In genomic region chr2:147702330-147703063, GRCm38 (mm10) we compare ENCODE assay signal across 27 mouse cellular contexts.
DNase-seq lines count a peak whose midpoint lies in the region; ATAC-seq lines count a peak whose summit lies in the region.
"Had no signal": no experiment of that assay in that cellular context is flagged by ENCODE, and none has a peak within 500 bp of the region (broad histone marks: within the 10 kb centered on the region; RNA-seq: fewer than 3 reads in every experiment).

No protein-coding gene starts in this region.

- peak; percentile 68 for ATAC-seq in forebrain, embryonic 12.5 days (ENCODE audit: low FRiP score)
- ATAC-seq in midbrain, embryonic 11.5 days (ENCODE audit: low FRiP score): peak; percentile 92
- no peak for ATAC-seq in midbrain, embryonic 16.5 days
- ATAC-seq in midbrain, embryonic 12.5 days (ENCODE audit: low FRiP score, low read depth): peak; percentile 91
- ATAC-seq: intestine, embryonic 16.5 days; liver, embryonic 12.5 days; liver, postnatal 0 days had no signal

- no peaks in the 10 kb centered on the region for H3K36me3 ChIP-seq in forebrain, embryonic 12.5 days (replicated peaks)
- no peaks in the 10 kb centered on the region for H3K36me3 ChIP-seq in forebrain, embryonic 10.5 days (replicated peaks)
- no peaks in the 10 kb centered on the region for H3K36me3 ChIP-seq in midbrain, embryonic 11.5 days (ENCODE audit: control insufficient read depth, insufficient read depth, low read length)
- H3K36me3 ChIP-seq in midbrain, embryonic 16.5 days (ENCODE audit: control insufficient read depth, insufficient read depth, low read length): no peaks in the 10 kb centered on the region
- no peaks in the 10 kb centered on the region for H3K36me3 ChIP-seq in midbrain, embryonic 12.5 days
- H3K36me3 ChIP-seq: embryonic facial prominence, embryonic 13.5 days; G1E; heart, embryonic 10.5 days; heart, embryonic 15.5 days; hindbrain, embryonic 15.5 days; liver, embryonic 12.5 days had no signal

- no peaks in the 10 kb centered on the region for H3K9me3 ChIP-seq in forebrain, embryonic 12.5 days
- no peaks in the 10 kb centered on the region for H3K9me3 ChIP-seq in forebrain, embryonic 10.5 days
- H3K9me3 ChIP-seq in midbrain, embryonic 11.5 days (ENCODE audit: control insufficient read depth, low read length): no peaks in the 10 kb centered on the region
- H3K9me3 ChIP-seq in midbrain, embryonic 16.5 days (replicated peaks; ENCODE audit: control insufficient read depth, low read length, poor library complexity, severe bottlenecking): no peaks in the 10 kb centered on the region
- no peaks in the 10 kb centered on the region for H3K9me3 ChIP-seq in midbrain, embryonic 12.5 days
- H3K9me3 ChIP-seq: embryonic facial prominence, embryonic 13.5 days; heart, embryonic 10.5 days; heart, embryonic 15.5 days; hindbrain, embryonic 15.5 days; liver, embryonic 12.5 days; megakaryocyte, embryonic 14.5 days had no signal

- no peaks in the 10 kb centered on the region for H3K27me3 ChIP-seq in forebrain, embryonic 12.5 days
- no peaks in the 10 kb centered on the region for H3K27me3 ChIP-seq in forebrain, embryonic 10.5 days (ENCODE audit: poor library complexity, severe bottlenecking)
- H3K27me3 ChIP-seq in midbrain, embryonic 11.5 days (ENCODE audit: control insufficient read depth, insufficient read depth, low read length): peaks cover 2% of the 10 kb centered on the region
- no peaks in the 10 kb centered on the region for H3K27me3 ChIP-seq in midbrain, embryonic 16.5 days (ENCODE audit: control insufficient read depth, insufficient read depth, low read depth, low read length)
- H3K27me3 ChIP-seq in midbrain, embryonic 12.5 days: peaks cover 23% of the 10 kb centered on the region
- H3K27me3 ChIP-seq: embryonic facial prominence, embryonic 13.5 days; liver, embryonic 12.5 days; megakaryocyte, embryonic 14.5 days had no signal

- WGBS in forebrain, embryonic 12.5 days: 20% methylated on average over 6 of the region's 6 CpGs
- WGBS in forebrain, embryonic 10.5 days: 50% methylated on average over 6 of the region's 6 CpGs
- WGBS in midbrain, embryonic 11.5 days: 9% methylated on average over 6 of the region's 6 CpGs
- WGBS in midbrain, embryonic 16.5 days: 13% methylated on average over 6 of the region's 6 CpGs
- 13% methylated on average over 6 of the region's 6 CpGs for WGBS in midbrain, embryonic 12.5 days

- H3K4me1 ChIP-seq in forebrain, embryonic 12.5 days: peaks cover 9% of the 10 kb centered on the region
- peaks cover 8% of the 10 kb centered on the region for H3K4me1 ChIP-seq in forebrain, embryonic 10.5 days
- H3K4me1 ChIP-seq in midbrain, embryonic 11.5 days (ENCODE audit: control insufficient read depth, insufficient read depth, low read length): peaks cover 7% of the 10 kb centered on the region; the same call in 1 of the 2 replicates
- no peaks in the 10 kb centered on the region for H3K4me1 ChIP-seq in midbrain, embryonic 16.5 days (ENCODE audit: control insufficient read depth, insufficient read depth, low read length)
- peaks cover 8% of the 10 kb centered on the region for H3K4me1 ChIP-seq in midbrain, embryonic 12.5 days
- H3K4me1 ChIP-seq: embryonic facial prominence, embryonic 13.5 days; heart, embryonic 10.5 days; heart, embryonic 15.5 days; hindbrain, embryonic 15.5 days; liver, embryonic 12.5 days; megakaryocyte, embryonic 14.5 days had no signal

- H3K9ac ChIP-seq in forebrain, embryonic 12.5 days: no peak overlapping the region
- H3K9ac ChIP-seq in midbrain, embryonic 11.5 days (ENCODE audit: low read length): no peak overlapping the region
- no peak overlapping the region for H3K9ac ChIP-seq in midbrain, embryonic 16.5 days (ENCODE audit: low read depth, low read length)
- no peak overlapping the region for H3K9ac ChIP-seq in midbrain, embryonic 12.5 days (replicated peaks)
- H3K9ac ChIP-seq: embryonic facial prominence, embryonic 13.5 days; heart, embryonic 15.5 days; hindbrain, embryonic 15.5 days; liver, embryonic 12.5 days; liver, postnatal 0 days had no signal

- no peak for DNase-seq in forebrain, embryonic 10.5 days (ENCODE audit: extremely low spot score, low spot score)
- peak; percentile 89 for DNase-seq in midbrain, embryonic 11.5 days (ENCODE audit: low spot score, missing footprints)
- DNase-seq in retina, postnatal 1 day: peak; percentile 30
- DNase-seq in heart, adult 11 months: no peak
- DNase-seq in lung, postnatal 4 days: no peak
- DNase-seq: adrenal gland, postnatal 14 days; cerebellum, adult 11-12 months; cerebellum, adult 9-11 months; embryo, embryonic 11 days; gastrocnemius, postnatal 14 days; kidney, adult 8-10 months; kidney, postnatal 4 days; liver, postnatal 0 days; lung, postnatal 36 days; right cerebral cortex, postnatal 4 days had no signal

- no peak overlapping the region for H3K27ac ChIP-seq in forebrain, embryonic 12.5 days
- no peak overlapping the region for H3K27ac ChIP-seq in forebrain, embryonic 10.5 days
- no peak overlapping the region; the same call in 1 of the 2 replicates for H3K27ac ChIP-seq in midbrain, embryonic 11.5 days (ENCODE audit: low read depth, low read length)
- H3K27ac ChIP-seq in midbrain, embryonic 16.5 days (ENCODE audit: low read length): no peak overlapping the region
- peak overlapping the region; percentile 42; the same call in 1 of the 2 replicates for H3K27ac ChIP-seq in midbrain, embryonic 12.5 days (replicated peaks)
- H3K27ac ChIP-seq: embryonic facial prominence, embryonic 13.5 days; heart, embryonic 10.5 days; heart, embryonic 15.5 days; hindbrain, embryonic 15.5 days; kidney, postnatal 0 days; liver, embryonic 12.5 days had no signal

- H3K4me3 ChIP-seq in forebrain, embryonic 12.5 days (replicated peaks): no peak overlapping the region
- no peak overlapping the region for H3K4me3 ChIP-seq in forebrain, embryonic 10.5 days
- H3K4me3 ChIP-seq in midbrain, embryonic 11.5 days (ENCODE audit: low read depth, low read length): no peak overlapping the region
- H3K4me3 ChIP-seq in midbrain, embryonic 16.5 days (ENCODE audit: low read depth, low read length): no peak overlapping the region
- no peak overlapping the region for H3K4me3 ChIP-seq in midbrain, embryonic 12.5 days
- H3K4me3 ChIP-seq: embryonic facial prominence, embryonic 13.5 days; heart, embryonic 10.5 days; heart, embryonic 15.5 days; hindbrain, embryonic 15.5 days; liver, embryonic 12.5 days; megakaryocyte, embryonic 14.5 days had no signal

- no peak overlapping the region for H3K4me2 ChIP-seq in forebrain, embryonic 12.5 days
- no peak overlapping the region for H3K4me2 ChIP-seq in midbrain, embryonic 11.5 days
- no peak overlapping the region for H3K4me2 ChIP-seq in midbrain, embryonic 16.5 days (ENCODE audit: low read length)
- H3K4me2 ChIP-seq in midbrain, embryonic 12.5 days (replicated peaks): no peak overlapping the region; the same call in 1 of the 2 replicates
- H3K4me2 ChIP-seq: embryonic facial prominence, embryonic 13.5 days; heart, embryonic 15.5 days; hindbrain, embryonic 15.5 days; liver, embryonic 12.5 days had no signal

Comparison
In these comparisons a context has a peak if more than half of its experiments do, and no peak if none do; other contexts are left out.
1. DNase-seq: peak in midbrain, embryonic 11.5 days (single experiment) and retina, postnatal 1 day (single experiment); none in forebrain, embryonic 10.5 days (single experiment), heart, adult 11 months (single experiment) and lung, postnatal 4 days (0 of 2).